Mouse (Mus musculus): ENCODE results near the gene Notch2.

GRCm38 (mm10) chr3:98073545-98073944 is 60.2 kb downstream of the Notch2 start:
- no peak for TF ChIP-seq POLR2A (IDR thresholded peaks at IDR 0.05; ENCODE audit: low read depth, low read length)
- no peak for TF ChIP-seq CTCF (IDR thresholded peaks at IDR 0.05; ENCODE audit: borderline replicate concordance, insufficient read depth, low read length)
